Mouse (Mus musculus) forebrain, embryonic 16.5 days (tissue): ENCODE measurements at regions not wholly inside any gene's neighbourhood (a gene's known extent, or its start where the extent isn't known, plus 50 kb on each side); places are given as distances from the start of the nearest gene placed in this dataset.

ENCODE experiments used
- ATAC-seq: fragments of 200-750 bp; cut with Nextera tagmentation; 2 replicates; pipeline ENCODE4 v1.8.0; 2017; ENCODE audit warnings: mild to moderate bottlenecking, moderate library complexity
- H3K27ac ChIP-seq: fragments of 300-500 bp; sonication (generic); 2 replicates; pipeline ENCODE4 v1.5.1; 2014; ENCODE audit warnings: low read length, control low read depth
- H3K27me3 ChIP-seq: fragments of 300-500 bp; sonication (generic); replicated peaks from 2 replicates; pipeline ENCODE4 v1.6.1; 2014; ENCODE audit warnings: low read length; ENCODE audit not compliant: control insufficient read depth, insufficient read depth
- H3K36me3 ChIP-seq: fragments of 300-500 bp; sonication (generic); 2 replicates; pipeline ENCODE4 v1.6.1; 2014; ENCODE audit not compliant: control insufficient read depth, insufficient read depth
- H3K4me1 ChIP-seq: fragments of 300-500 bp; sonication (generic); replicated peaks from 2 replicates; pipeline ENCODE4 v1.6.1; 2014; ENCODE audit warnings: low read length; ENCODE audit not compliant: control insufficient read depth, insufficient read depth
- H3K4me2 ChIP-seq: fragments of 300-500 bp; sonication (generic); 2 replicates; pipeline ENCODE4 v1.6.1; 2014; ENCODE audit warnings: mild to moderate bottlenecking, low read length, control low read depth
- H3K4me3 ChIP-seq: fragments of 300-500 bp; sonication (generic); replicated peaks from 2 replicates; pipeline ENCODE4 v1.5.1; 2014; ENCODE audit warnings: mild to moderate bottlenecking, low read length, control low read depth
- H3K9ac ChIP-seq: fragments of 300-500 bp; sonication (generic); replicated peaks from 2 replicates; pipeline ENCODE4 v1.6.1; 2014; ENCODE audit warnings: low read depth, low read length, control low read depth
- H3K9me3 ChIP-seq: fragments of 300-500 bp; sonication (generic); 2 replicates; pipeline ENCODE4 v1.6.1; 2016; ENCODE audit warnings: low read length; ENCODE audit not compliant: control insufficient read depth
- WGBS: fragments of 180-500 bp; shearing (Covaris S2); extraction: QIAGEN DNeasy Blood & Tissue Kit; methylation state at CpG from one replicate; pipeline ENCODE4 v1.1.7; 2014; 5-methylcytosine and 5-hydroxymethylcytosine counted together

DNA sequence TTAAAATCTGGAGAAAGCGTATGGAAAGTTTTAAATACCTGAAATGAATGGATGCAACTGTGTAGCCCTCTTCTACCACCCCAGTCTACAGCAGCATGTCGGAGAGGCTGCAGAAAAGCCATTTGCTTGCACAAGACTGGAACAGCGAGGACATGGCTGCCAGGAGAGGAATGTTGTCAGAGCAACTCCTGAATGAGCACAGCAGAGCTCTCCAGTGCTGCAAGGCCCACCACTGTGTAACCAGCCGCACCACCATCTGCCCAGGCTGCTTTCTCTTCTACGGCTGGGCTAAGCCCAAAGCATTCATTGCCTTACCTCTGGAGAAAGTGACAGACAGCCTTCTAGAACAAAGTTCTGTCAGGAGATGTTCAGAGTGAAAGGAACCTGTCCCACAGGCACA lies 65.3 kb upstream of the Gm11238 start:
- Histone ChIP-seq H3K9me3 (no peaks in the 10 kb centered on the region), H3K4me1 (no peaks in the 10 kb centered on the region), H3K27ac (no peak overlapping the region), H3K4me2 (no peak overlapping the region), H3K9ac (no peak overlapping the region), H3K27me3 (no peaks in the 10 kb centered on the region), H3K36me3 (no peaks in the 10 kb centered on the region), H3K4me3 (no peak overlapping the region)
- no peak for ATAC-seq
- WGBS: 91% methylated on average over 5 of the region's 5 CpGs

DNA sequence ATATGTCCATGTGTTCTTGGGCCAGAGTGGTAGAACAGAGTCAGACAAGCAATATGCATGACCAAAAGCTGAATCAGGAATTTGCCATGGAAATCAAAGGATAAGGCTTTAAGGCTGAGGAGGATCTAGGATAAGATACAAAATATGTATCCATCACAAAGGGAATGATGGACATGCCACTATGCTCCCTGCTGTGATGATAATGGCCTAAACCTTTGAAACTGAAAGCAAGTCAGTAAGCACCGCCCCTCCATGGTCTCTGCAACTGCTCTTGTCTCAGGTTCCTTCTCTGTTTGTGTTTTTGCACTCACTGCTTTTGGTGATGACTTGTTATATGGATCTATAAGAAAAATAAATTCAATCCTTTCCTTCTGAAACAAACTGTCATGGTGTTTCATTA lies 76.1 kb upstream of the Gm11238 start:
- WGBS: 79% methylated on average over 1 of the region's 1 CpGs
- Histone ChIP-seq H3K4me2 (no peak overlapping the region), H3K9me3 (peaks cover 2% of the 10 kb centered on the region; the same call in 1 of the 2 replicates), H3K4me1 (no peaks in the 10 kb centered on the region), H3K36me3 (no peaks in the 10 kb centered on the region), H3K27me3 (no peaks in the 10 kb centered on the region), H3K4me3 (no peak overlapping the region), H3K27ac (no peak overlapping the region), H3K9ac (no peak overlapping the region)
- no peak for ATAC-seq

DNA sequence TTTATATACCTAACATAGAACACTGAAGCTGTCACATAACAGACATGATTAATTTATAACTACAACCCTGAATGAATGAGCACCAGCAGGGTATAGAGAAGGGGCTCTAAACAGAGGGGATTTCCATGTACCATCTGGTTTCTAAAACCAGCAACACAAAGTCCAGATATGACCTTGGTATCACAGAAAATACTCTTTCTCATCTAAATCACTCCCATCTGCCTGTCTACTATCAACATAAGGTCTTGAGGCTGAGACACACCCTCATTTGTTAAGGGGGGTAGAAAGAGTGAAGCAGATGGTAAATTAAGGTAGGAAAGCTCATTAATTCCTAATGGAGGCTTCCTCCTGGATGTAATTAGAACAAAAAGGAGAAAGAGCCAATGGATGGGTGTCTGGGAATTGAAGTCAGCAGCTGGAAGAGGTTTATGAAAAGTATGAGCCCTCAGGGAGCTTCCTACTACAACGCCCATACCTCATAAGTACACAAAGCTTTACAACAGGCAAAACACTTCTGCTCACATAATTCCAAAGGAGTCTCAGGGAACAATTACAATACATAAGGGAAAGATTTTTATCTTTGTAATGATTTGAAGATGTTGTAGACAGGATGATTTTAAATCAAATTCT lies 83.0 kb upstream of the Gm11238 start:
- H3K4me2 ChIP-seq: no peak overlapping the region
- H3K9ac ChIP-seq: no peak overlapping the region
- 89% methylated on average over 1 of the region's 1 CpGs for WGBS
- H3K4me1 ChIP-seq: no peaks in the 10 kb centered on the region
- H3K36me3 ChIP-seq: no peaks in the 10 kb centered on the region
- H3K27ac ChIP-seq: no peak overlapping the region
- H3K27me3 ChIP-seq: no peaks in the 10 kb centered on the region
- no peak for ATAC-seq
- H3K4me3 ChIP-seq: no peak overlapping the region
- no peaks in the 10 kb centered on the region for H3K9me3 ChIP-seq

DNA sequence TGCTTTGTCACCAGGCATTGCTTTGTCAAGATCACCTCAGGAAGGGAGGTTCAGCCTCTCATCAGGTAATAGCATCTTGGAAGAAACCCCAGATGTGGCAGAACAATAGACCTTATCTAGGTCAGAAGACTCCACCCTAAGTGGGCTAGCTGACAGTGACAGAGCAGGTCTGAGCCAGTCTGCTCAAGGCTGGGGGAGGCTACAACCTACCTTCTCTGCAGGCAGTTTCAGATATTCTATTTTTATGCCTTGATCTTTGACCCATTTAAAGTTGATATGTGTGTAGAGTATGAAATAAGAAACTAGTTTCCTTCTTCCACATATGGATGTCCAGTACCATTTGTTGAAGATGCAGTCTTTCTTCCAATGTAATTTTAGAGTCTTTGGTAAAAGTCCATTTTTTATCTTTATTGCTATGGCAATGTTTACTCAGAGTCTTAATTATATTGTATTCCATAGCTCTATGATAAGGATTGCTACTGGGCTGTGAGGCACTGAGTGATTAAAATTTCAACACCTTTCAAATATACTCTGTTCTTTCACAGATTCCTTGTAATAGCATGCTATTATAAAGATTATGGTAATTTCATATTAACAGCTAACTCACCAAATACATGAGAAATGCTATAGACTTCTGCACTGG lies 88.8 kb upstream of the Gm11238 start:
- Histone ChIP-seq H3K4me2 (no peak overlapping the region), H3K27ac (no peak overlapping the region), H3K9me3 (no peaks in the 10 kb centered on the region), H3K27me3 (no peaks in the 10 kb centered on the region), H3K4me3 (no peak overlapping the region), H3K36me3 (no peaks in the 10 kb centered on the region), H3K4me1 (no peaks in the 10 kb centered on the region), H3K9ac (no peak overlapping the region)
- no peak for ATAC-seq

DNA sequence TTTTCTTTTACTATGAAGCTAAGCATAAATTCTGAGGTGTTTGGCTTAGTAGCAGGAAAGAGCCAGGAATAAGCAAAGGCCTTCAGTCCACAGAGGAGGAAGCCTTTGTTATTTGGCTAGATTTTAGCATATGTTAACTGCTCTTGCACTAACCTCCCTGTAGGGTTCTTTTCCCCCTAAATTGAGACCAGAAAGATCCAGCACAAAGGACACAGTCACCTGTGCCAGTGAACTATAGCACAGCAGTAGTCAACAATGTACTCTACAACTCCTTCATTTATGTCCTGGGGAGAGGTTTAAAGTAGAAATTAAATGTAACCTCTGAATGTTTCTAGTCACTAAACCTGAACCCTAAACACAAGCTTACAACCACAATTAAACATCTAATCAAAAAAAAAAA lies 90.1 kb upstream of the Gm11238 start:
- Histone ChIP-seq H3K4me2 (no peak overlapping the region), H3K36me3 (no peaks in the 10 kb centered on the region), H3K9ac (no peak overlapping the region), H3K27me3 (no peaks in the 10 kb centered on the region), H3K4me3 (no peak overlapping the region), H3K4me1 (no peaks in the 10 kb centered on the region), H3K9me3 (no peaks in the 10 kb centered on the region), H3K27ac (no peak overlapping the region)
- ATAC-seq: no peak

DNA sequence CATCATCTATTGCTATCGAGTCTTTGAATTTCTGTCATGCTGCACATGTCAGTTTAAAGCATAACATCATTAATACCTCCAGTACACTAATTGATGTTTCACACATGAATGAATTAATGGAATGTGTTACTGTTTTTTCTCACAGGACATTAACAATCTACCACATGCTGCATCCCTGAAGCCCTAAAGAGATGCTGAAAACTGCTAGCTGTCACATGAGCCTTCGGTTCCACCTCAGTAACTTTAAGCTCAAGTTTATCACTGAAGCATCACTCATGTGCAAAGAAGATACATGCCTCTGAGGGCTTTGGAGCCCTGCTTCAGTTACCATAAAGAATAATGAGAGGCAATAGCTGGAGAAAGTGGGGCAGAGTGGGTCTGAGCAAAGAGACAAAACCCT lies 91.0 kb upstream of the Gm11238 start:
- no peaks in the 10 kb centered on the region for H3K27me3 ChIP-seq
- WGBS: 26% methylated on average over 2 of the region's 2 CpGs
- no peak overlapping the region for H3K4me3 ChIP-seq
- no peak overlapping the region for H3K9ac ChIP-seq
- no peak overlapping the region for H3K4me2 ChIP-seq
- H3K27ac ChIP-seq: no peak overlapping the region
- H3K4me1 ChIP-seq: no peaks in the 10 kb centered on the region
- ATAC-seq: no peak
- H3K9me3 ChIP-seq: no peaks in the 10 kb centered on the region
- no peaks in the 10 kb centered on the region for H3K36me3 ChIP-seq

DNA sequence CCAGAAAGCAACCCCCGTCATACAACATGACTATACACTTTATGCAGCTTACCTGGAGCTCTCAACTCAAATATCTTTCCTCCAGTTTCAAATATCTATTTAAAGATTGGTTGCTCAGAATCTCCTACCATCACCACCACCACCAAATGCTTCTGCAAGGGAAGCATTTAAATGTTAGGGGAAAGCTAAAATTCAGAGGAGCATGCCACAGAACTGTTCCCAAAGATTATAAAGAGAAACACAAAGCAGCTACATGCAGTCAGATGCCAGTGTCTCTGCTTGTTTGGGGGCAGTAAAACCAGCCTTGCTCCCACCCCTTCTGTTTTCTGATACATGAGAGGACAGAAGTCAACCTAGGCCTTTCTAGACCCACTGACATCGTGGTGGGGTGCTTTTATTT lies 100.8 kb upstream of the Gm11238 start:
- H3K36me3 ChIP-seq: no peaks in the 10 kb centered on the region
- H3K27me3 ChIP-seq: no peaks in the 10 kb centered on the region
- no peak for ATAC-seq
- WGBS: 76% methylated on average over 2 of the region's 2 CpGs
- no peaks in the 10 kb centered on the region for H3K4me1 ChIP-seq
- no peaks in the 10 kb centered on the region for H3K9me3 ChIP-seq
- no peak overlapping the region for H3K9ac ChIP-seq
- no peak overlapping the region for H3K27ac ChIP-seq
- no peak overlapping the region for H3K4me2 ChIP-seq
- no peak overlapping the region for H3K4me3 ChIP-seq

DNA sequence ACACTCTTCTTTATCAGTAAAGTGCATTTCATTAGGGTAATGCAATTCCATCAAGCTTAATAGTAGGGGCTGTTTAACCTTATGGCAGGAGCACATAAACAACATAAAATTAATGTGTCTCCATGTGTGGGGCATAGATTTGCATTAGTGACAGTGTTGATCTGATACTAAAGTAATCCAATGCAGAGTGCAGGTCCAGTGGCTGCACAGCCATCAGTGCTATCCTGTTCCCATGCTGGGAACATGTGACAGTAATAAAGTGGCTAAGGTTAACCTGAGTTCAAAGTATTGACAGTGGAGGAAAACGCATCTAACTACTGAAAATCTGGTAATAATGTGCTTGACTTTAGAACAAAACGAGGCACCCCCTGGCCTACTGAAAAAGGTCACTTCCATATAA lies 84.3 kb upstream of the Gm11487 start:
- Histone ChIP-seq H3K27me3 (no peaks in the 10 kb centered on the region), H3K9ac (no peak overlapping the region), H3K4me3 (no peak overlapping the region), H3K36me3 (no peaks in the 10 kb centered on the region), H3K4me1 (no peaks in the 10 kb centered on the region; the same call in 1 of the 2 replicates), H3K4me2 (no peak overlapping the region), H3K9me3 (no peaks in the 10 kb centered on the region), H3K27ac (no peak overlapping the region)
- 78% methylated on average over 2 of the region's 2 CpGs for WGBS
- no peak for ATAC-seq

DNA sequence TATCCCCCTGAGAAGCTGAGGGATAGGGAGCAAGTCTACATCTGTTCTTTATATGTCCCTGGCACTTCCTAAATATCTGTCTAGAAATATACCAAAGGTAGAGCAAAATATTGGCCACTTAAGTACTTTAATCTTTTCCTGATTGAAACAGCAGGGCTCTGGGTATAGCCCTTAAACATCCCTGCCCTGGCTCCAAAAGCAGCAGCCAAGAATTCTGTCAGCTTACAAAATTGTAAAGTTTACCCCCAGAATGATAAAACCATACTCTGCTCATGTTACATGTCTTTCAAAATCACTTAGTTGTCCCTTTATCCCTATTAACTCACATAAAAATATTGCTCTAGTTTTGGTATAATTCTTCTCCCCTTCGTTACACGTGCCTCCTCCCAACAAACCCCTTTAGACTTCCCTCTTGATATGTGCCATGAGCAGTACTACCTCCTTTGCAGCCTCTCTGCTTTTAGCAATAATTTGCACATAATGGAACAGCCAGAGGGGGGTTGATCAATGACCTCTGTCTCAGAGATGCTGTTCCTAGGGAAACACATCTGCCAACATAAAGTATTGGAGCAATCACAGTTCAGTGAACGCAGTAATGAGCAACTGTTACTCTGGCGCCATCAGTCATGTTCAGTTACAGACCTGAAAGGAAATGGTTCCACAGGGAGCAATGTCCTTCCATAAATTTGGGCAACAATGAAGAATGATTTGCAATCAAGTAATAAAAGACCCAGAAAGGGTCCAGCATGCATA lies 83.6 kb upstream of the Gm11487 start:
- Histone ChIP-seq H3K36me3 (no peaks in the 10 kb centered on the region), H3K27ac (no peak overlapping the region), H3K4me1 (no peaks in the 10 kb centered on the region; the same call in 1 of the 2 replicates), H3K27me3 (no peaks in the 10 kb centered on the region), H3K4me2 (no peak overlapping the region), H3K4me3 (no peak overlapping the region), H3K9me3 (no peaks in the 10 kb centered on the region), H3K9ac (no peak overlapping the region)
- 56% methylated on average over 4 of the region's 4 CpGs for WGBS
- no peak for ATAC-seq
